Mouse (Mus musculus): ENCODE results near the gene BC005624. TPM values are rescaled to one million over a fixed set of nuclear protein-coding genes. Genes with fewer than 3 reads are reported as not detected.

BC005624 gene
- polyA plus RNA-seq, 1 experiment from 2014 or later: 41.0 TPM

DNA sequence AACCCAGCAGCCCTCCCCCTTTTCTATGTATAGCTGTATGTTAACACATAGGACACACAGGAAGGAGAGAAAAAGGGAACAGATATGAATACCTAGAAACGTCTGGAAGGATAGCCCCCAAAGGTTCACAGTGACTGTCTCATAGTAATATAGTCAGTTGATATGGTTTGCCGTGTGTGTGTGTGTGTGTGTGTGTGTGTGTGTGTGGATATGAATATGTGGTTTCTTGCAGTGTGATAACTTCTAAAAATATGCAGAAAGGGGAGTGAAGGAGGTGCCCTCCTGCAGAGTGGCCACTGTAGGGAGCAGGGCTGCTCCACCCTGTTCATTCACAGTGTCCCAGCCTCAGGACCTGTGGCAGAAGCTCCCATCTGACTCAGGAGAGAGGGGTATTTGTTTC lies 23.5 kb upstream of the BC005624 start:
- H3K36me3 ChIP-seq (ENCODE audit: insufficient read depth, low read length): no peaks in the 10 kb centered on the region; the same call in 1 of the 2 replicates
- ATAC-seq (no peak), DNase-seq (ENCODE audit: low spot score) (no peak)
- no peaks in the 10 kb centered on the region for H3K9me3 ChIP-seq (ENCODE audit: low read length)
- no peaks in the 10 kb centered on the region for H3K4me1 ChIP-seq (ENCODE audit: insufficient read depth, low read depth, low read length)
- no peak overlapping the region for H3K4me3 ChIP-seq (ENCODE audit: low read depth, low read length)
- 54% methylated on average over 2 of the region's 2 CpGs for WGBS
- no peak overlapping the region for H3K4me2 ChIP-seq (replicated peaks; ENCODE audit: low read depth, low read length)
- H3K27ac ChIP-seq (ENCODE audit: low read length): no peak overlapping the region
- no peaks in the 10 kb centered on the region for H3K27me3 ChIP-seq (replicated peaks; ENCODE audit: insufficient read depth, low read length)
- H3K9ac ChIP-seq (replicated peaks; ENCODE audit: low read depth): no peak overlapping the region
- no peak for TF ChIP-seq CTCF (IDR thresholded peaks at IDR 0.05)
- no peak for TF ChIP-seq EP300 (IDR thresholded peaks at IDR 0.05)

DNA sequence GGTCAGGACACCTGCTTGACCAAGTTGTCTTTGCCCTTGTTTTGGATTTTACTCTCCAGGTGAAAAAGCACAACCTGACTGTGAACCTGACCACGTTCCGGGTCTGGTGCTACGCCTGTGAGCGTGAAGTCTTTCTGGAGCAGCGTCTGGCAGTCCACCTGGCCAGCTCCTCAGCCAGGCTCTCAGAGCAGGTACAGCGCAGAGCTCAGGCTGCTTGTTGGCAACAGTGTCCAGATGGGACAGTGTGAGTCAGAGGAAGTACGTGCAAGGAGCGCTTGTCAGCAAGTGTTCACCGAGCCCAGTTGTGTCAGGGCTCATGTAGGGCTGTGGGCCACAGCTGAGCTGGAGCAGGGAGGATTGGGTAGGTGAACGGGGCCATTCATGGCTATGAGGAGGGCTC lies 20.9 kb upstream of the BC005624 start:
- no peak for ATAC-seq
- no peak overlapping the region for H3K4me2 ChIP-seq (replicated peaks; ENCODE audit: low read depth, low read length)
- 89% methylated on average over 10 of the region's 10 CpGs for WGBS
- DNase-seq (ENCODE audit: low spot score): no peak
- no peak overlapping the region for H3K27ac ChIP-seq (ENCODE audit: low read length)
- H3K27me3 ChIP-seq (replicated peaks; ENCODE audit: insufficient read depth, low read length): no peaks in the 10 kb centered on the region
- peaks cover 5% of the 10 kb centered on the region for H3K36me3 ChIP-seq (ENCODE audit: insufficient read depth, low read length)
- no peaks in the 10 kb centered on the region for H3K9me3 ChIP-seq (ENCODE audit: low read length)
- TF ChIP-seq EP300 (IDR thresholded peaks at IDR 0.05): no peak
- TF ChIP-seq CTCF (IDR thresholded peaks at IDR 0.05): no peak
- H3K9ac ChIP-seq (replicated peaks; ENCODE audit: low read depth): no peak overlapping the region
- H3K4me3 ChIP-seq (ENCODE audit: low read depth, low read length): no peak overlapping the region
- H3K4me1 ChIP-seq (ENCODE audit: insufficient read depth, low read depth, low read length): no peaks in the 10 kb centered on the region

DNA sequence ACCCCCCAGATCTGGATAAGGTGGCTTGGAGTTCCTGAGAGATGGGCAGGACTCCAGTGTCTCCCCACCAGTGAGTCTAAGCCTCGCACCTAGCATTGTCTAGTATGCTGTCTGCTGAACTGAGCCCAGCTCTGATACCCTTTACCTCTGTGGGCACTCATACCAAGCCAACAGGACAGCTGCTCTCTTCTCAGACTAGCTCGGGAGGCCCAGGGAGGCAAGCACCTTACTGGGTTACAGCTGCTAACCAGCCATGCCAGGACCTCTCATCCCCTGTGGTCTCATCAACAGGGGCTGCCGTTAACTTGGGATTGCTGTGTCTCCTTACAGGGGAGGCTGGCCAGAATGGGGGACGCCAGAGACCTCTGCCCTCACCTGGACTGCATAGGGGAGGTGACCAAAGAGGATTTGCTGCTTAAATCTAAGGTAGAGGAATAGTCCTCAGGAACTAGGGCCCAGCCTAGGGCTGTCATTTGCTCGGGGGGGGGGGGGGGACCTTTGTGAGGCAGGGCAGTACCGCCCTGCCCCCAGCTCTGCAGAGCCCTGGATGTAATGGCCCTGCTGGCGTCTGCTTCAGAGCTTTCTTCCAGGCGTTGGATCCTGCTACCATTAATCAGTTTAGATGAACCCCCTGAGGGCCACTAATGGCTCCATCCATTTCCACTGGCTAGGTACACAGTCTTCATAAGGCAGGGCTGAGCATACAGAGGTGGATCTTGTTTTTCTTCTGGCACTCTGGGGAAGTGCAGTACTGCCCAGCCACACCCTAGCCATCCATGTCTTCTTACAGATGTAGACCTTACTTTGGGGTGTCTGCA lies 16.7 kb upstream of the BC005624 start:
- 77% methylated on average over 7 of the region's 8 CpGs for WGBS

DNA sequence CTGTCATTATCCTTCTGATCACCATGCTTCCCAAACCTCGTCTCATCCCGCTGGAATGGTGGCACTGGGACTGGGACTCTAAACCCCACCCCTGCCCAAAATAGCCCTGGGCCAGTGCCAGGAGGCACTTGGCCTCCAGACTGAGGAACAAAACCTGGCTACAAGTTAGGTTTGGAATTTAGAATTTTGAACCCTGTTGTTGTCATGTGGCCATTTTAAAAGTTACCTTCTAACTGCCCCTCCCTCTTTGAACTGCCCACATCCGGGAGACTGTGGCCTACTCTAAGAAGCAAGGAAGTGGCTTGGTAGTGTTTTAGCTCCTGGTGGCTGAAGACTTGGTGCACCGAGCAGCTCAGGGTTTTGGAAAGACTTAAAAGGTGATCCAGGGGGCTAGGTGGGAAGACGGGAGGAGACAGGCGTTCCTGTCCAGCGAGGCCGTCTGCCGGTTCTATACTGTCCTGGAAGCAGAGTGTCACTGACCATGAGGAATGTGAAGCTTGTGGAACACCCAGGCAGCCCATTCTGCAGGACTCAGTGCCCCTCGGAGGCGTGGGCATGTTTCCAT lies 13.5 kb upstream of the BC005624 start:
- Histone ChIP-seq H3K27me3 (replicated peaks; ENCODE audit: insufficient read depth, low read length) (no peaks in the 10 kb centered on the region), H3K4me3 (ENCODE audit: low read depth, low read length) (no peak overlapping the region), H3K27ac (ENCODE audit: low read length) (no peak overlapping the region), H3K4me2 (replicated peaks; ENCODE audit: low read depth, low read length) (no peak overlapping the region), H3K9ac (replicated peaks; ENCODE audit: low read depth) (no peak overlapping the region), H3K4me1 (ENCODE audit: insufficient read depth, low read depth, low read length) (no peaks in the 10 kb centered on the region), H3K9me3 (ENCODE audit: low read length) (no peaks in the 10 kb centered on the region), H3K36me3 (ENCODE audit: insufficient read depth, low read length) (peaks cover 5% of the 10 kb centered on the region; the same call in 1 of the 2 replicates)
- ATAC-seq (no peak), DNase-seq (ENCODE audit: low spot score) (no peak)
- 63% methylated on average over 11 of the region's 11 CpGs for whole genome bisulfite sequencing
- no peak for TF ChIP-seq EP300 (IDR thresholded peaks at IDR 0.05)

More for the DNA sequence above, 16.7 kb upstream of the BC005624 start:
- Histone ChIP-seq H3K9ac (replicated peaks; ENCODE audit: low read depth) (no peak overlapping the region), H3K4me2 (replicated peaks; ENCODE audit: low read depth, low read length) (no peak overlapping the region), H3K27me3 (replicated peaks; ENCODE audit: insufficient read depth, low read length) (no peaks in the 10 kb centered on the region), H3K9me3 (ENCODE audit: low read length) (no peaks in the 10 kb centered on the region), H3K36me3 (ENCODE audit: insufficient read depth, low read length) (peaks cover 5% of the 10 kb centered on the region; the same call in 1 of the 2 replicates), H3K4me1 (ENCODE audit: insufficient read depth, low read depth, low read length) (no peaks in the 10 kb centered on the region), H3K27ac (ENCODE audit: low read length) (no peak overlapping the region), H3K4me3 (ENCODE audit: low read depth, low read length) (no peak overlapping the region)
- DNase-seq (ENCODE audit: low spot score): no peak
- no peak for ATAC-seq
- TF ChIP-seq EP300 (IDR thresholded peaks at IDR 0.05) (no peak), CTCF (IDR thresholded peaks at IDR 0.05) (no peak)

DNA sequence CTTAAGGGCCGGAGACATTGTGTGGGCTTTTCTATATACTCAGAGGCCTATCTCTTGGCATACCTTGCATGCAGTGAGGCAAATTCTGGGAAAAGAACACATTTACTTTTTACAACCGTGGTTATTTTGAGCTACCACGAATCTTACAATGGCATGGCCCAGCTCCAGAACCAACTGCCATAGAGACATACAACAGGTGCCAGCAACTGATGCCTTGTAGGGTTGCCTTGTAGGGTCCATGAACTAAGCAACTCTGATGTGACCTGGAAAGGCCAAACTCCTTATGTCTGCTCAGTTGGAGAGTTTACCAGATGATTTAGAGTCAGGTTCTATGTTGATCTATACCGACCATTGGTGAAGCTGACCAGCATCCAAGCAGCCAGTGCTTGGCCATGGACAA lies 12.9 kb upstream of the BC005624 start:
- no peak overlapping the region for H3K4me3 ChIP-seq (ENCODE audit: low read depth, low read length)
- no peak overlapping the region for H3K4me2 ChIP-seq (replicated peaks; ENCODE audit: low read depth, low read length)
- DNase-seq (ENCODE audit: low spot score): no peak
- ATAC-seq: no peak
- TF ChIP-seq EP300 (IDR thresholded peaks at IDR 0.05) (no peak), CTCF (IDR thresholded peaks at IDR 0.05) (no peak)
- no peak overlapping the region for H3K9ac ChIP-seq (replicated peaks; ENCODE audit: low read depth)
- 92% methylated on average over 4 of the region's 4 CpGs for WGBS
- H3K9me3 ChIP-seq (ENCODE audit: low read length): no peaks in the 10 kb centered on the region
- H3K4me1 ChIP-seq (ENCODE audit: insufficient read depth, low read depth, low read length): no peaks in the 10 kb centered on the region
- peaks cover under 1% of the 10 kb centered on the region; the same call in 1 of the 2 replicates for H3K36me3 ChIP-seq (ENCODE audit: insufficient read depth, low read length)
- H3K27ac ChIP-seq (ENCODE audit: low read length): no peak overlapping the region
- H3K27me3 ChIP-seq (replicated peaks; ENCODE audit: insufficient read depth, low read length): no peaks in the 10 kb centered on the region

DNA sequence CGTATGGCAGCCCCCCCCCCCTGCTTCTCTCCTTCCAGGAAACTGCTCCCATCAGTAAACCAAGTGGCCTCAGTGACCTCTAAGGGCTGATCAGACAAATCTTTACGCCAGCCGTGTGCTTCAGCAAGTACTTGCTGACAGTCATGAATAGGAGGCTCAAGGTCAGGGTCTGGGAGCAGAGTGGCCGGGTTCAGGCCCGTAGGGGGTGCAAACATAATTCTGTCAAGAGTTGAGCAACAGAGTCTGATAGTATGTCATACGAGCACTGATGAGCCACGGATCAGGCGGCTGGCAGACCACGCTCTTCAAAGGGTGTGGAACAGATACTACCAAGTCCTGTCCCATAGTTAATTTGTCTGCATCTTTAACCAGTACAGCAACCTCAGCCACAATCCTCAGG lies 8.2 kb upstream of the BC005624 start:
- no peak for DNase-seq (ENCODE audit: low spot score)
- no peak overlapping the region for H3K9ac ChIP-seq (replicated peaks; ENCODE audit: low read depth)
- no peaks in the 10 kb centered on the region for H3K4me1 ChIP-seq (ENCODE audit: insufficient read depth, low read depth, low read length)
- no peak for ATAC-seq
- H3K27me3 ChIP-seq (replicated peaks; ENCODE audit: insufficient read depth, low read length): no peaks in the 10 kb centered on the region
- H3K9me3 ChIP-seq (ENCODE audit: low read length): no peaks in the 10 kb centered on the region
- 86% methylated on average over 9 of the region's 9 CpGs for WGBS
- no peak overlapping the region for H3K27ac ChIP-seq (ENCODE audit: low read length)
- TF ChIP-seq EP300 (IDR thresholded peaks at IDR 0.05): no peak
- TF ChIP-seq CTCF (IDR thresholded peaks at IDR 0.05): no peak
- H3K4me2 ChIP-seq (replicated peaks; ENCODE audit: low read depth, low read length): no peak overlapping the region
- no peaks in the 10 kb centered on the region for H3K36me3 ChIP-seq (ENCODE audit: insufficient read depth, low read length)
- H3K4me3 ChIP-seq (ENCODE audit: low read depth, low read length): no peak overlapping the region

All from lung, postnatal 0 days (tissue).